Mouse (Mus musculus) activated CD4-positive, CD25-positive, alpha-beta regulatory T cell, adult 4 months (primary cell): ENCODE measurements around the gene Thrb. TPM values are rescaled to one million over a fixed set of nuclear protein-coding genes. Genes with fewer than 3 reads are reported as not detected.

ENCODE experiments used
- ATAC-seq: one replicate; pipeline ENCODE4 v1.8.0; 2017
- polyA plus RNA-seq, 2 experiments: library from polyadenylated mRNA; unstranded; fragments of 100-300 nt; shearing (Covaris generic); gene quantifications; one replicate each; pipeline ENCODE4 v1.2.1; 2017

Thrb gene
- polyA plus RNA-seq, 2 experiments from 2014 or later = 1.7 to 2.6 TPM

DNA sequence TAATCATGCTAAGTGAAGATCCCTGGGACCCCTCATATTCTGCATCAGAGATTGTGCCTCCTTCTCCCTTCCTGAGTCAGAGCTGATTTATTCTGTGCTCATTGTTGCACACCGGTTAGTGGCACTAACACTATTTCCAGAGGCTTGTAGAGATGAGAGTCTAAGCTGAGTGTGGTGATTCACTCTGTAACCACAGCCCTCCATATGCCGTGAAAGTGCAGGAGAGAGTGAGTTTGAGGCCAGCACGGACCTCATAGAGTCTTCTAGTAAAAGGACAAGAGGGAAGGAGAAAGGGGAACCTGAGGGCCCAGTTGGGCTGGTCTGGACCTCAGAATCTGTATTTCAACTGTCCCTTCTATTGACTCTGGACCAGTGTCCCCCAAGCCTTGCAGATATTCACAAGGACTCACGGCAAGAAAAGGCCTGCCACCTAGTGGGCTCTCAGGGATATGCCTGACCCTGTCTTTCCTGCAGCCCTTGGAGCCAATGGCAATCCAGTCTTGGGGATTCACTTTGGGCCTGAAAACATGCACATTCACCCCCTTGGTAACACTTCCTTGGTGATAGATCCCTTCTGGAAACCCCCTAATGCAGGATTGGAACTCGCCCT is 307.2 kb downstream of the Thrb start:
- peak; percentile 83 for ATAC-seq

DNA sequence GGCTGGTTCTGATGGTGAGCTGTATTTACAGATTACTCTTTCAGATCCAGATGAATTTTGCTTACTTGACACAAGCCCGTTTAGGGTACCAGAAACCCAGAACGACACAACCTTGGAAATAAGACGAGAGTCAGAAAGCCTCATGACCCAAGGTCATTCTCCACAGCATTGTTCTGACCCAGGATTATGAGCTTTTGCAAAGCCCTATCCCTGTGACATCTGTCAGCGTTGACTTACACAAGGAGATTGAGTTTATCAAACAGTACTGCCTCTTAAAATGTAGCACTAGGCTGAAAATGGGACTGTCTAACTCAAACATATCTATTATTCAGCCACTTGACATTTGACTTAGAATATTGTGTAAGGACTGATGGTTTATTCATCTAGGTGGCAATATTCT is 312.1 kb downstream of the Thrb start:
- no peak for ATAC-seq

DNA sequence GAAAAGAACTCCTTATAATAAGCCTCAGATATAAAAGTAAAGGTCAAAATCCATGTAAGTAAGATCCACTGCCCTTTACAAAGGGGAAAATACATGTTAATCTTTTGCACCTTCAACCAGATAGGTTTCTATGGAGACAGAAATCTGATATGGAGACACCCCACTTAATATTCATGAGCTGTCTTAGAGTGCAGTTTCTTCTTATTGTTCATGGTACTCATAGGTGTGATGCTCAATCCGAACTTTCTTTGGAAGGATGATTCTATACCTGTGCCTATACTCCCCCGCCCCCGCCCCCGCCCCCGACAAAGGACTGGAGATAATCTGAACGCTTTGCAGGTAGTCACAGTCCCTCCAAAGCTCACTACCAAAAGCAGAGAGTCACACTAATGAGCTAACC is 312.6 kb downstream of the Thrb start:
- no peak for ATAC-seq

DNA sequence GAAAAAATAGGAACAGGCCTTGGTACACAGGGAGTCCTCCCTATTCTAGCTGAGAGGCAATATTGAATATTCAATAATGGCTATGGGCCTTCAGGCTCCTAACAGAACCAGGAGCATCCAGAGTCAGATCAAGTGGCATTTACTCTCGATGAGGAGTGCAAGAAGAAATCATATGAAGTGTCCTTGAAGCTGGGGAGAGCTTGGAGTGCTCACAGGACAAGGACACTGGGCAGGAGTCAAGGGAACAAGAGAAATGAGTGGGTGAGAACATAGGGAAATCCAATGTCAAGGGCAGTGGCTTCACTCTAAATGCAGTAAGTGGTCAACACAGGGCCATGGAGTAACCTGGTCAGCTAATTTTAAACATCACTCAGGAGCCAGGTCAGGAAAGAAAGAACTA is 315.7 kb downstream of the Thrb start:
- ATAC-seq = no peak

DNA sequence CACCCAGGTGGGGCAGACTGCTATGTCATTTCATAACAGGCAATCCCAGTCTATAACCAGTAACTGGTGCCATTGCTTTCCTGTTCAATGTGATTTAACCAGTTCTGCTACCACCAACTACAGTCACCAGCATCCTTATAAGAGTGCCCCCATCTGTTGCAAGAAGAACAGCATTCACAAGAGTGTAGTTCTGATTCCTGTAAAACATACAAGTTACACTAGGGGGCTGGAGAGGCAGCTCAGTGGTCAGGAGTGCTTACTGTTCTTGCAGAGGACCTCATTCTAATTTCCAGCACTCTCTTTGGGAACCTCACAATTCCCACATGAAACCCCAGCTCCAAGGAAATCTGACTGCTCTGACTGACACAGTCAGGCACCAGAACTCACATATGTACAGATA is 318.2 kb downstream of the Thrb start:
- ATAC-seq = no peak

DNA sequence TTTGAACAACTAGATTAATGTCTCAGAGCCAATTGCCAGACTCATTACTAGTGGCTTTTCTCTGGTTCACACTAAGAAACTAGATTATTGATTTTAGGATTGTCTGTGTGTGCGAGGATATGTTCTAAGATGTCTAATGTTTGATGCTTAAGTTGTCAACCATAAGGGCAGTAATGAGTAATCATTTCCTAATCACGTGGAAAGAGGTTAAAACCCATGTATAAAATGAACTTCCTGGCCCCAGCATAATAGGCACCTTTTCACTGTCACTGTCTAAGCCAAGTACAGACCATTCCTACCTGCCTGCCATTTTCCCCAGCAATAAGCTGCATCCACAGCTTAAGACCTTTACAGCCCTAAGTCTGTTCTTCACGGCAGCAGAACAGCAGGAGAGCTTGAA is 321.2 kb downstream of the Thrb start:
- peak; percentile 85 for ATAC-seq

DNA sequence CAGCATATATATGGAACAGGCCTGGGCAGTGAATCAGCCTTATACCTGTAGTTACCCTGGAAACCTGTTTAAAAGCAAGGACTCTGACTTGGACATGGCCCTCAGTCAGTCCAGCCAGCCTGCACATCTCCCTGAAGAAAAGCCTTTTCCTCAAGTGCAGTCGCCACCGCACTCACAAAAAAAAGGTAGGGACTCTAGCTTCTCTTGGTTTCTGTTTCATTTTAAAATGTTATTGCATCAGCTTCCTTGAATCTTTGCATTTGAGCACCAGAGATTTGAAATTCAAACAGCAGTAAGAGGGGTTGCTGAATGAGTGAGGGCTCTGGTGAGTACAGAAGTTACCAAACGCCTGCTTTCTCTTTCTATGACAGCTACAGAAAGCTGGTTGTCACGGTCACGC is 322.0 kb downstream of the Thrb start:
- peak; percentile 44 for ATAC-seq

DNA sequence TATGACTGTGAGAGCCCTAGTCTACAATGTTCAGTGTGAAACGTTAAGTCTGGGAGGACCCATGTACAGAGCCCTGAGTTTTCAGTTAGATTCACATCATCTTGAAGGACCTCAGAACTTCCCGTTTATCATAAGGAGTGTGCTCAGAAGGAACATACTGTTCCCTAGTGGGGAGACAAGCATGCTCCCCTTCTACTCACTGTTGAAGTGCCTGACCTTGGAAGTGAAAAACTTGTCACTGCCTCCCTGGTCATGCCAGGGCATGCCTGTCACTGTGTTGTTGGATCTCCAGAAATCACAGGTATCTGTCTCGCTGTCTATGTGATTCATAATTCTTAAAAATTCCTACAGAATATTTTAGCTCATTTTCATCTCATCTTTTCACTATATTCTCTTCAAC is 323.3 kb downstream of the Thrb start:
- ATAC-seq = no peak

DNA sequence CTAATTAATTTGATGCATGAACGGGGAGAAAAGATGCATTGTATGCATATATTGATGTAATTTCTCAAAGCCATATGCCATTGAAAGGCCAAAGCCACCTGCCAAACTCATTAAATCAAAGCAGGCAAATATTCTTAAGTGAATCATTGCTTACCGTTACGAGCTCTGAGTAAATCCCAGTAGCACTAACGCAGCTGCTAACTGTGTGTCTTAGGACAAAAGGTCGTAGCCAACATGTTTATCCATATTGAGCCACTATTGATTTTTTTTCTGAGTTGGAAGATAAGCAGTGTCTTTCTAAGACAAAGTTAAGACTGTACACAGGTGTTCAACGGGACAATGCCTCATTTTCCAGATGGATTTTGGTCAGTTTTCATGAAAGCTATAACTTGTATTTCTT is 323.8 kb downstream of the Thrb start:
- ATAC-seq = no peak

DNA sequence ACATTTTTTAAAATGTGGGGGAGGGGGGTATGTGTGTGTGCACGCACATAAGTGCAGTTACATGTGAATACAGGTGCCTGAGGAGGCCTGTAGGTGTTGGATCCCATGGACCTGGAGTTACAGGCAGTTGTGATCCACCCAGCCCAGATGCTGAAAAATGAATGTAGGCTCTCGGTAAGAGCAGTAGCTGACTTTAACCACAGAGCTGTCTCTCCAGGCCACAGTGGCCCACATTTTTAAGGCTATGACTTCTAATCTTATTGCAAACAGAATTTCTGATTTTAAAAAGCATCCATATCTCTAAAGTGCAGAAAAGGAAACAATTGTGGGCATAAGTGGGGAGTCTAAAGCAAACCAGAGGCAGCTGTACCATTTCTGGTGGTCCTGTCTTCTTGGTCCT is 328.5 kb downstream of the Thrb start:
- ATAC-seq = no peak

DNA sequence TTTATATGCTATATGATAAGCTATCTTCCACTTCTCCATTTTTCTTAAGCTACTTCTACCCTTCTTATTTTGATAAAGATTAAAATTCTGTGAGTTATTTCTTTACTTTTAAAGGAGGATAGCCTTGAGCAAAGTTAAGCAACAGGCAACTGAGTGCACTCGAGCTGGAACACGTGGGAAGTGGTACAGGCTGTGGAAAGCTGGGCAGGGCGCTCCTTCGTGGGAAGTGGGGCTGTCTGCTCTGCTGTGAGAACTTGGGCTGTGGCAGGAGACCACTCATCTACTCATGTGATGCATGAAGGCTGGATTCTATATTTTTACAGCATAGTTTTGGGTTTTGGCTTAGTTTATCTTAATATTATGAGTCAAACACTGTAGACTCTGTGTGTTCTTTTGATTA is 329.1 kb downstream of the Thrb start:
- ATAC-seq = no peak

DNA sequence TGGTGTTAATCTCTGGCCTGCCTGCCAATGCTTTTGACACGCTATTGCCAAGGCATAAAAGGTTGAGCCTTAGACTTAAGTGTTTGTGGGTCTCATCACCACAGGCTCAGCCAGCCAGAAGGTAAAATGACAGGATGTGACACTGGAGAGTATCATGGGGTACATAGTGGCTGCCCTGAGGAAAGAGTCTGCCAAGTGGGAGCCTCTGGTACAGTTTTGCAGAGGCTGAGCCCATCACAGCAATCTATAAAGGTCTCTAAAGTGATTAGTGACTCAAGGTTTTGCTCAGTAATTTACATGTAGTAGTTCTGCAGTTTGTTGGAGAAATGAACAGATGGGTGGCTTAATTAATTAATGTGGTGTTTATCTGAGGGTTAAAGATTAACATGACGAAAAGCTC is 330.1 kb downstream of the Thrb start:
- ATAC-seq = no peak

DNA sequence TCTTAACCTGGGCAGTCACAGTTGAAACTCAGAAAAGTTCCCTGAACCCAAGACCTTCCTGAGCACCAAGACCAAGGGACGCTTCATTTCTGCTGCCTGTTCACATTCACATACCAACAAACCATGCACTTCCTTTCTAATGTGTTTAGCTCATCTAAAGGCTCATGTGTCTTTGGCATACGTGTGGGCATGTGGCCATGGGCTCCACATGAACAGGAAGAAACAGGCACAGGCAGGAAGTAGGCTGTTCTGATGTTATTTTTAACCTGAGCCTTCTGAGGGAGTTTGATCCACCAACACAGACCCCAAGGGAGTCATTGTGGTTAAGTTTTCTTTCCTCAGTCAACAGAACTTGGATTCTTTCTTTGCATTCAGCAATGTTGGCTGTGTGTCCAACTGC is 341.8 kb downstream of the Thrb start:
- peak; percentile 93 for ATAC-seq

DNA sequence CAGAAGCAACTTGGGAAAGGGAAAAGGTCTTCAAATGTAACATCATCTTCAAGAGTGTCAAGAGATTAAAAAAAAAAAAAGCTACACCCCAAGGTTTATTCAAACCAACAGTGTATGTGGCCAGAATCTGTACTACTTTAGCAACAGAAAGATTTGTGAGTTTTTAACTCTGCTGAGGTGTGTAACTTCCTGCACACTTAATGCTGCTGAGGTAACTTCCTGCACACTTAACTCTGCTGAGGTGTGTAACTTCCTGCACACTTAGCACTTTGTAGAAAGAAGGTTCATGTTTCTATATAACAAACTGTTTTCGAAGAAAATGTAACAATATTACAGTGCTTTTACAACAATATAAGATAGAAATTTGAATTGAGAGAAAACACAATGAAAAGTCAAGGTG is 343.6 kb downstream of the Thrb start:
- ATAC-seq = peak; percentile 29

DNA sequence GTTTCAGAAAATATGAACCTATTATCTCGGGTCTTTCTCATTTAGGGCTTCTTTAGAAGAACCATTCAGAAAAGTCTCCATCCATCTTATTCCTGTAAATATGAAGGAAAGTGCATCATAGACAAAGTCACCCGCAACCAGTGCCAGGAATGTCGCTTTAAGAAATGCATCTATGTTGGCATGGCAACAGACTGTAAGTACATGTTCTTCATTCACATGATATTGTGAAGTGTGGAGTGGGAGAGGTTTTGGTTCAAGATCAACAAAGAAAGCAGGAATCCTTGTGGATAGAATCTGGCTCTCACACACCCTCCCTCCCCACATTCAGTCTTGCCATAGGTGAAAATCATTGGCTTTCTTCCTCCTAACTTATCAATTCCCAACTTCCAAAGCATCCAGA is 348.5 kb downstream of the Thrb start:
- ATAC-seq = no peak

DNA sequence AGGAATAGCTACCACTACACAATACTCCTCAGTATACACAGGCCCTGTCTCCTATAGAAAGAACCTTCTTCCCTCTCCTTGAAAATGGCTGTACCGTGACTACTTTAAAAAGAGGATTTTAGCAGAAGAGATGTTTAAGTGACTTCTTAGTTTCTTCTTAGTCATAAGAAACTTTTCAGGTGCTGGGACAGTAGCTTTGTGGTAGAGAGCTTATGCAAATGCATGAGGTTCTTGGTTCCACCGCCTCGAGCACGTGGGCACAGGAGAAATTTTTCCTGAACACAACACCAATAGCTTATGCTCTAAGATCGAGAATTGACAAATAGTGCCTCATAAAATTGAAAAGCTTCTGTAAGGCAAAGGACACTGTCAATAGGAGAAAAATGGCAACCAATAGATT is 356.5 kb downstream of the Thrb start:
- no peak for ATAC-seq

DNA sequence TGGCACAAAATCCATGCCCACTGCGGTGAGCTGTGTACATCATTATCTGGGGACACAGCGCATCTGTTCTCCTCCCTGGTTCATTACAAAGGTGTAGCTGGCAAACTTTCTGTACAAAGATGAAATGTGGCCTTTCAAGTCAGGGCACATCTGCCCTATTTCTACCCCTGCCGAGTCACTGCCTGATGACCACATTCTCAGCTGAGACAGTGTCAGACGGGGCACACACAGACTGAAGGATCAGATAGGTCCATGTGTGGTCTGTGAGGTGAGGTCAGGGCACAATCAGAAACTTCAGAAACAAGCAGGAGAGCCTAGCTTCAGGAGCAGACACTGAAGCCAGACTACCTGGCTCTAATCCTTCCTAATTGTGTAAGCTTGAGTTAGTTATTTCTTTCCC is 360.1 kb downstream of the Thrb start:
- no peak for ATAC-seq

DNA sequence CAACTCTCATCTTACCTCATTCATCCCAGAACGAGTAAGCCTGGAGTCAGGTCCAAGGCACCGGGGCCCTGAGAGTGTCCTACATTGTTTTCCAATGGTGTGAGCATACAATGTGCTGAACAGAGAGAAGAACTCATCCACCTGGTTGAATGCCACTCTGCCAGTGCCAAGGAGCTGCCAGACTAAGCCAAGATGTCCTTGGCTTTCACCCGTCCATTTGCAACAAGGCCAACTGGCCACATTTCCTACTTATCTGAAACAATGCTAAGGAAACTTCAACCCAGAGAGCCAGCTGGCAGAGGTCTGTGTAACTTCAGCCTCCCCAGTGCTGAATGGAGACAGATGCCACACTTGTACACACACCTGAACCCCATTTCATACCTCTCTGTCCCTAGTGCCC is 360.6 kb downstream of the Thrb start:
- no peak for ATAC-seq

DNA sequence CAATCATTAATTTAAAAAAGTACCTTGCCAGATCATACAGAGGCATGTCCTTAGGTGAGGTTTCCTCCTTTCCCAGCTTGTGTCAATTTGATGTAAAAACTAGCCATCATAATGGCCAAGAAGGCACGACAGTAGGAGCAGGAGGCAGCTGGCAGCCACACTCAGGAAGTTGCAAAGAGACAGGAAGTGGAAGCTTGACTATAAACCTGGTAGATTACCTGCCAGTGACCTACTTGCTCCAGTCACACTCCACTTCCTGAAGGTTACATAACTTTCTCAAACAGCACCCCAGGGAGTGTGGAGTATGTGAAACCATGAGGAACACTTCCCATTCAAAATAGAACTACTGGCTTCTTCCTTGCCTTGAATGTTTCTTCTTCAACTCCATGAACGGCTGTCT is 361.7 kb downstream of the Thrb start:
- peak; percentile 89 for ATAC-seq

DNA sequence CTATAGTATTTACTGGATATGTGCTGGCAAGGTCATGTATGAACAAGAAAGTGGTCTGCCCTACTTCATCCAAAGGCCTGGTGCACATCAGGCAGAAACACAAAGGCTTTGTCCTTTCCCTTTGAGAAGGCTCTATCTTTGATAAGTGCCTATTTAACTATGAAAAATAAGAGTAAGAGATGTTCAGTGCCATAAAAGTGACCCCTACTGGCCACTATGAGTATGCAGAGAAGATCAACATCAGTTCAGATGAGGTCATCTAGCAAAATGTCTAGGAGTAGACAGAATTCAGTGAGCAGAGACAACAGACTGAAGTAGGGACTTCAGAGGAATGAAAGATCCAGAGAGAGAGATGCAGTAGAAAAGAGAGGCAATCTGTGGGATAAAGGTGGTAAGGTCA is 362.3 kb downstream of the Thrb start:
- ATAC-seq = peak; percentile 49

DNA sequence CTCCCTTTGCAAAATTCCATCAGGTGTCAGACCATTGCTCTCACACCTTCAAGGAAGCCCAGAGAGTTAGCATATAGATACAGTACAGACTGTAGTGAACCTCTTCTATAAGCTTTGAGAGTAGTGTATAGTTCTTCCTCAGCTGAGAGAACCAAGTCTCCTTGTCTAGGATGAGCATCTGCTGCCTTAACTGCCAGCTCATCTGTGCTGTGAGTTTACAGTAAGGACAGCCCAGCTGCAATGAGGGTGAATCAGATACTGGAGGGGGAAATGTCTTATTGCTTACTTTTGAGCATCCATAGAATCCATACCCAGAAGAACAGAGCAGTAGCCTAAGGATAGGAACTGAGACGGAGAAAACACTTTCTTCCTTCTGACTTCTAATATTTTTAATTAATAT is 367.8 kb downstream of the Thrb start:
- no peak for ATAC-seq

DNA sequence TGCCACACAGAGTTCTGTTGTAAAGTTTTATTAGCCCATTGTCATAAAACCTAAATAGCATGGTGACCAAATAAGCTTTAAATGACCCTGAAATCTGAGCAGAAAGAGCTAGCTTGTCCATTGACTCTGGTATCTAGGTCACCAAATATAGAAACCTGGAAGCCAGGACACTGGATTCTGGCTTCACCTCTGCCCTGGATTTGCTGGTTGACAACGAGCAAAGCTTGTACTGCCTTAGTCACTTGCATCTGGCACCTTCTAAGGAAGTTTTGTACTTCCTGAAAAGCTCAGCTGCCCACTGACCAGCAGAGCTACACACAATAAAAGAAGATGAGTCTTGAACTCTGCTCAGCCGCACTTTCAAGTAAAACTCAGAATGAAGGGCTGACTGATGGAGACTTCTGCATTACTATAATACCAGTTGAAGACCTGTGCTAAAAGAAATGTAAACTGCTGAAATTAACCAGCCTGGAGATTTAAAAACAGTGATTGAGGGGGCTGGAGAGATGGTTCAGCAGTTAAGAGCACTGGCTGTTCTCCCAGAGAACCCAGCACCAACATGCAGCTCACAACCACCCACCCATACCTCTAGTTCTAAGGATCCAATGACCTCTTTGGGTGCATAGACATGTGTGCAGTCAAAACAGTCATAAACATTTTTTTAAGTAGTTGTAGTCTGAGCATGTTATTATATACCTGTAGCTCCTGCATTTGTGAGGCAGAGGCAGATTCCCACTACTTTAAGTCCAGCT is 369.3 kb downstream of the Thrb start:
- no peak for ATAC-seq

DNA sequence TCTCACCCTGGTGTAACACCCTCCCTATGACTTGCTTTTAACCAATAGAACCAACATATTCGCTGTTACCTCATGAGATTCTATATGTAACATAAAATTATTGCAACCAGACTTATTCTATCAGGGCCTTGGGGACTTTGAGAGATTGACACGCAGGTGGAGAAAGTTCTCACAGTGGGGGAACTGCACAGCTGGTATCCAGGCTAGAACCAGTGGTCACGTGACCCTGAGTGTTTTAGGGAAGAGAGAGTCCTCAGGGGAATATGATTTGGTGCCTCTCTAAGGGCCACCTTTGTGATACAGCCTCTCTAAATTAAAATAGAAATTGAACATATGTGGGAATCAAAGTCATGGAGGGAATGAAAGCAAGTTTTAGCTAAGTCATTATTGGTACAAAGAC is 371.9 kb downstream of the Thrb start:
- no peak for ATAC-seq

DNA sequence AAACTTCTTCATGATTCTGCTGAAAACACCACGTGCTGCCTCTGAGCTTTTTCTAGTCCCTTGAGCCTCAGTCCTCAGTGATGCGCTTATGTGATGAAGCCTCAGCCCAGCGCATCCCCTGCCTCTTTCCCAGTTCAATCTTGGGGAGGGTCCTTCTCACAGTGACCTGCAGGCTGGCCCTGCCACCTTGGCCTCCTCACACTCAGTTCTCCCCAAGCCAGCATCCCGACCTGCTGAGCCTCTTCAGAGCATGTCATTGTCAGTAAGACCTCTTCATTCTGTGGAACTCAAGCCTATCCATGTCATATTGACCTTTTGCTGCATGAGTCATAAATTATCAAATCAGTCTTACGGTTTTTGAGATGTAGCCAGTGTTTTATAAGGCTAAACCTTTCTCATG is 376.5 kb downstream of the Thrb start:
- no peak for ATAC-seq
